Mouse (Mus musculus): Measurements from ENCODE around the gene Zfp3. TPM values are rescaled to one million over a fixed set of nuclear protein-coding genes. Genes with fewer than 3 reads are reported as not detected.

Gene Zfp3
- polyA plus RNA-seq, 1 experiment from 2014 or later = 14.9 TPM

DNA sequence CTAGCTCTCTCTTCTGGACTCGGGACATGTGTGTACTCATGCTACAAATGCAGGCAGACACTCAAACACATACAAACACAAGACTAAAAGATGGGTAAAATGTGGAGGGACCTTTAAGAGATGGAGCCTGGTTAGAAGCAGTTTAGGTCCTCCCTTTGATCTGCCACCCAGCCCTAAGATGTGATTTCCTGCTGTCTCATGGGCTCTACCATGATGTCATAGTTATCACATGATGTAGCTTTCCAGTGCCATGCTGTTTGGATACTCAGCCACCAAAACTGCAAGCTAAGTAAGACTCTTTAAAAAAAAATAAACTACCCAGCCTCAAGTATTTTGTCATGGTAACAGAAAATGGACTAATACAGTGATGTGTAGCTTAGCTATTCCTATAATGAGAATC is 28.4 kb downstream of the Zfp3 start:
- H3K27ac ChIP-seq (ENCODE audit: low read depth, low read length) = no peak overlapping the region
- 92% methylated on average over 1 of the region's 1 CpGs for whole genome bisulfite sequencing
- no peak overlapping the region for H3K4me3 ChIP-seq (ENCODE audit: low read depth, low read length)
- H3K27me3 ChIP-seq (replicated peaks; ENCODE audit: control insufficient read depth, insufficient read depth, low read length) = no peaks in the 10 kb centered on the region
- H3K4me2 ChIP-seq (ENCODE audit: low read length) = no peak overlapping the region
- no peaks in the 10 kb centered on the region for H3K9me3 ChIP-seq (replicated peaks; ENCODE audit: control insufficient read depth, low read length)
- H3K4me1 ChIP-seq (ENCODE audit: control insufficient read depth, insufficient read depth, low read length) = no peaks in the 10 kb centered on the region
- H3K9ac ChIP-seq (ENCODE audit: low read length) = no peak overlapping the region
- H3K36me3 ChIP-seq (ENCODE audit: control insufficient read depth, insufficient read depth, low read length) = no peaks in the 10 kb centered on the region
- ATAC-seq (no peak), DNase-seq (ENCODE audit: low spot score) (no peak)

DNA sequence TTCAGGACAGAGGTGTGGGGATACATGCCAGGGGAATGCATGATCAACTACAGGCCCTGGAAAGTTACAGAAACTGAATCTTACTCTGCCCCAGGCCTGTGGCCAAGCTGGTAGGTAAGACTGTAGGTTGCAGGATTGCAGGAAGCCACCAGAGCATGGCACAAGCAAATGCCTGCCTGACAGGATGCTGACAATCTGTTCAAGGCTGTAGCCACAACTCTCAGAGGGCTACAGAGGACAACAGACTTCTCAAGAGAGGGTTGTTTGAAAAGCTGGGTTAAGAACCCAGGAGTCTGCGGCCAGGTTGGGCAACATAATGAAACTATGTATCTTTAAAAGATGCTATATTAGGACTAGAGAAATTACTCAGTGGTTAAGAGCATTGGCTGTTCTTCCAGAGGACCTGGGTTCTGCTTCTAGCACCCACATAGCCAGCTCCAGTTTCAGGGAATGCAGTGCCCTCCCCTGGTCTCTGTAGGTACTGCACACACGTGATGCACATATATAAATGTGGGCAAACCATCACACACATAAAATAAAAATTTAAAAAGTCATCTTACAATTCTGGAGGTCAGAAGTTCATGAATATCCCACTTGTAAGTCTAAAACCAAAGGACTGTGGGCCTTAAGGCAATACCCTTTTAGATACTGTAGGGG is 38.3 kb downstream of the Zfp3 start:
- Histone ChIP-seq H3K36me3 (ENCODE audit: control insufficient read depth, insufficient read depth, low read length) (no peaks in the 10 kb centered on the region), H3K4me1 (ENCODE audit: control insufficient read depth, insufficient read depth, low read length) (no peaks in the 10 kb centered on the region), H3K9me3 (replicated peaks; ENCODE audit: control insufficient read depth, low read length) (no peaks in the 10 kb centered on the region), H3K9ac (ENCODE audit: low read length) (no peak overlapping the region), H3K4me2 (ENCODE audit: low read length) (no peak overlapping the region), H3K27ac (ENCODE audit: low read depth, low read length) (no peak overlapping the region), H3K27me3 (replicated peaks; ENCODE audit: control insufficient read depth, insufficient read depth, low read length) (no peaks in the 10 kb centered on the region), H3K4me3 (ENCODE audit: low read depth, low read length) (no peak overlapping the region)
- WGBS = 91% methylated on average over 2 of the region's 2 CpGs
- ATAC-seq = no peak
- DNase-seq (ENCODE audit: low spot score) = no peak

DNA sequence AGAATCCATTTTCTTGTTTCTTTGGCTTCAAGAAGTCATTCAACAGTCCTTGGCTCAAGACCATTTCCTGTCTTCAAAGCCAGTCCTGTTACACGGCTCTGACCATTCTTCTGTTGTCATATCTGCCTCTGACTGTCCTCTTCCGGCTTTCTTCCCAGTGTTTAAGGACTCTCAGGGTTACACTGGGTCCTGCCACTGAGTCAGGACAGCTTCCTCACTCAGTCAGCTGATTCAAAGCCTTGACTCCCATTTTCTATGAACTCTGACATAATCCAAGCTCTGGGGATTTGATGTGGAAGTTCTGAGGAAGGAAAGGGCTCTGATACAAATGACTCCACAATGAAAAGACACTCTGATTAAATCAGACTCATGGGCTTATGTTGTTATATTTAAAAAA is 38.9 kb downstream of the Zfp3 start:
- H3K27me3 ChIP-seq (replicated peaks; ENCODE audit: control insufficient read depth, insufficient read depth, low read length) = no peaks in the 10 kb centered on the region
- ATAC-seq (no peak), DNase-seq (ENCODE audit: low spot score) (no peak)
- H3K9me3 ChIP-seq (replicated peaks; ENCODE audit: control insufficient read depth, low read length) = no peaks in the 10 kb centered on the region
- no peak overlapping the region for H3K4me3 ChIP-seq (ENCODE audit: low read depth, low read length)
- no peaks in the 10 kb centered on the region for H3K4me1 ChIP-seq (ENCODE audit: control insufficient read depth, insufficient read depth, low read length)
- 74% methylated on average over 2 of the region's 2 CpGs for WGBS
- no peak overlapping the region for H3K9ac ChIP-seq (ENCODE audit: low read length)
- no peak overlapping the region for H3K27ac ChIP-seq (ENCODE audit: low read depth, low read length)
- no peaks in the 10 kb centered on the region for H3K36me3 ChIP-seq (ENCODE audit: control insufficient read depth, insufficient read depth, low read length)
- H3K4me2 ChIP-seq (ENCODE audit: low read length) = no peak overlapping the region

GRCm38 (mm10) chr11:70803711-70804200 is 39.7 kb downstream of the Zfp3 start:
- 87% methylated on average over 6 of the region's 6 CpGs for WGBS
- Histone ChIP-seq H3K9me3 (replicated peaks; ENCODE audit: control insufficient read depth, low read length) (no peaks in the 10 kb centered on the region), H3K9ac (ENCODE audit: low read length) (no peak overlapping the region), H3K4me3 (ENCODE audit: low read depth, low read length) (no peak overlapping the region), H3K4me1 (ENCODE audit: control insufficient read depth, insufficient read depth, low read length) (no peaks in the 10 kb centered on the region), H3K4me2 (ENCODE audit: low read length) (no peak overlapping the region), H3K27me3 (replicated peaks; ENCODE audit: control insufficient read depth, insufficient read depth, low read length) (no peaks in the 10 kb centered on the region), H3K27ac (ENCODE audit: low read depth, low read length) (no peak overlapping the region), H3K36me3 (ENCODE audit: control insufficient read depth, insufficient read depth, low read length) (no peaks in the 10 kb centered on the region)
- DNase-seq (ENCODE audit: low spot score) (no peak), ATAC-seq (no peak)

GRCm38 (mm10) chr11:70804395-70804794 is 40.4 kb downstream of the Zfp3 start:
- Histone ChIP-seq H3K4me3 (ENCODE audit: low read depth, low read length) (no peak overlapping the region), H3K9me3 (replicated peaks; ENCODE audit: control insufficient read depth, low read length) (no peaks in the 10 kb centered on the region), H3K4me1 (ENCODE audit: control insufficient read depth, insufficient read depth, low read length) (no peaks in the 10 kb centered on the region), H3K27me3 (replicated peaks; ENCODE audit: control insufficient read depth, insufficient read depth, low read length) (no peaks in the 10 kb centered on the region), H3K27ac (ENCODE audit: low read depth, low read length) (no peak overlapping the region), H3K9ac (ENCODE audit: low read length) (no peak overlapping the region), H3K36me3 (ENCODE audit: control insufficient read depth, insufficient read depth, low read length) (no peaks in the 10 kb centered on the region), H3K4me2 (ENCODE audit: low read length) (no peak overlapping the region)
- 83% methylated on average over 3 of the region's 3 CpGs for WGBS
- ATAC-seq (no peak), DNase-seq (ENCODE audit: low spot score) (no peak)

DNA sequence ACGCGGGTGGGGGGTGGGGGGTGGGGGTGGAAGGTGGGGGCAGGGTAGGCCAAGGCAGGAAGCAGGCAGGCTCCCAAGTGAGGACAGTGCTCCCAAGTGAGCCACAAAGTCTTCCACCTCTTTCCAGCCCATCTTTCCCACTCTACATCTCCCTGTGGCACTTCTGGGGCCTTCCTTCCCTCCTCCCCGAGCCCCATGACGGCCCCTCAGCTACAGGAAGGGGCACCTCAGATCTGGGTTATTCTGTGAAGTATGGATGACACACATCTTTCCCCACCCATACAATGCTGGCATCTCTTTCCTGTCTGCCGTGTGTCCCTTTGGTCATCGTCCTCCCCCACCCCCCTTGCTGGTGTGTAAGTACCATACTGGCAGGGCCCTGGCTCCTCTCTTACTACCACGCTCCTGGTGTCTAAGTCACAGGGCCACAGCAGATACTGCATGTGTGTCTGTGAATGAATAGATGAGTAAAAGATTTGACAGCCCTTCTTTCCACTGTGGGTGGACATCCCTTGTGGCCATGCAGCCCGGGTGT is 41.7 kb downstream of the Zfp3 start:
- Histone ChIP-seq H3K9ac (ENCODE audit: low read length) (no peak overlapping the region), H3K27me3 (replicated peaks; ENCODE audit: control insufficient read depth, insufficient read depth, low read length) (no peaks in the 10 kb centered on the region), H3K4me3 (ENCODE audit: low read depth, low read length) (no peak overlapping the region), H3K4me1 (ENCODE audit: control insufficient read depth, insufficient read depth, low read length) (no peaks in the 10 kb centered on the region), H3K9me3 (replicated peaks; ENCODE audit: control insufficient read depth, low read length) (no peaks in the 10 kb centered on the region), H3K36me3 (ENCODE audit: control insufficient read depth, insufficient read depth, low read length) (no peaks in the 10 kb centered on the region), H3K27ac (ENCODE audit: low read depth, low read length) (no peak overlapping the region), H3K4me2 (ENCODE audit: low read length) (no peak overlapping the region)
- ATAC-seq (no peak), DNase-seq (ENCODE audit: low spot score) (no peak)
- WGBS = 86% methylated on average over 5 of the region's 8 CpGs

GRCm38 (mm10) chr11:70806697-70807096 is 42.7 kb downstream of the Zfp3 start:
- DNase-seq (ENCODE audit: low spot score) = no peak
- Histone ChIP-seq H3K4me1 (ENCODE audit: control insufficient read depth, insufficient read depth, low read length) (no peaks in the 10 kb centered on the region), H3K4me3 (ENCODE audit: low read depth, low read length) (no peak overlapping the region), H3K9ac (ENCODE audit: low read length) (no peak overlapping the region), H3K9me3 (replicated peaks; ENCODE audit: control insufficient read depth, low read length) (no peaks in the 10 kb centered on the region), H3K4me2 (ENCODE audit: low read length) (no peak overlapping the region), H3K36me3 (ENCODE audit: control insufficient read depth, insufficient read depth, low read length) (no peaks in the 10 kb centered on the region), H3K27me3 (replicated peaks; ENCODE audit: control insufficient read depth, insufficient read depth, low read length) (no peaks in the 10 kb centered on the region), H3K27ac (ENCODE audit: low read depth, low read length) (no peak overlapping the region)
- ATAC-seq = no peak
- WGBS = 90% methylated on average over 4 of the region's 4 CpGs

- Histone ChIP-seq H3K4me3 (ENCODE audit: low read depth, low read length) (no peak overlapping the region), H3K9ac (ENCODE audit: low read length) (no peak overlapping the region), H3K27me3 (replicated peaks; ENCODE audit: control insufficient read depth, insufficient read depth, low read length) (no peaks in the 10 kb centered on the region), H3K27ac (ENCODE audit: low read depth, low read length) (no peak overlapping the region), H3K4me2 (ENCODE audit: low read length) (no peak overlapping the region), H3K9me3 (replicated peaks; ENCODE audit: control insufficient read depth, low read length) (no peaks in the 10 kb centered on the region), H3K4me1 (ENCODE audit: control insufficient read depth, insufficient read depth, low read length) (no peaks in the 10 kb centered on the region), H3K36me3 (ENCODE audit: control insufficient read depth, insufficient read depth, low read length) (no peaks in the 10 kb centered on the region)
- DNase-seq (ENCODE audit: low spot score) = no peak
- ATAC-seq = no peak
- WGBS = 88% methylated on average over 4 of the region's 4 CpGs
Measured at GRCm38 (mm10) chr11:70807630-70808029, 43.6 kb downstream of the Zfp3 start.

GRCm38 (mm10) chr11:70808101-70808500 is 44.1 kb downstream of the Zfp3 start:
- H3K4me2 ChIP-seq (ENCODE audit: low read length) = no peak overlapping the region
- H3K4me3 ChIP-seq (ENCODE audit: low read depth, low read length) = no peak overlapping the region
- no peaks in the 10 kb centered on the region for H3K4me1 ChIP-seq (ENCODE audit: control insufficient read depth, insufficient read depth, low read length)
- no peaks in the 10 kb centered on the region for H3K27me3 ChIP-seq (replicated peaks; ENCODE audit: control insufficient read depth, insufficient read depth, low read length)
- no peak overlapping the region for H3K27ac ChIP-seq (ENCODE audit: low read depth, low read length)
- no peaks in the 10 kb centered on the region for H3K36me3 ChIP-seq (ENCODE audit: control insufficient read depth, insufficient read depth, low read length)
- H3K9ac ChIP-seq (ENCODE audit: low read length) = no peak overlapping the region
- WGBS = 76% methylated on average over 3 of the region's 3 CpGs
- DNase-seq (ENCODE audit: low spot score) (no peak), ATAC-seq (no peak)
- no peaks in the 10 kb centered on the region for H3K9me3 ChIP-seq (replicated peaks; ENCODE audit: control insufficient read depth, low read length)
